Mouse (Mus musculus) olfactory bulb, adult 2 months (tissue): ENCODE measurements around the gene Itga6. TPM values are rescaled to one million over a fixed set of nuclear protein-coding genes. Genes with fewer than 3 reads are reported as not detected.
"Not testable (repeated sequence)": the region's sequence is repeated elsewhere in the genome, so short reads cannot be mapped to it uniquely, and the experiment has no call there.

Experiments
- H3K27ac ChIP-seq: fragments of 200-500 bp; 2 replicates; pipeline ENCODE4 v1.5.1; 2012; ENCODE audit warnings: low read depth, low read length; ENCODE audit not compliant: insufficient read depth
- H3K4me1 ChIP-seq: fragments of 200-500 bp; 2 replicates; pipeline ENCODE4 v1.6.1; 2012; ENCODE audit warnings: low read length; ENCODE audit not compliant: control insufficient read depth, insufficient read depth
- H3K4me3 ChIP-seq: fragments of 200-500 bp; 2 replicates; pipeline ENCODE4 v1.5.1; 2012; ENCODE audit warnings: mild to moderate bottlenecking, low read depth, low read length, moderate library complexity; ENCODE audit not compliant: insufficient read depth
- CTCF ChIP-seq: fragments of 200-500 bp; IDR thresholded peaks from 2 replicates; pipeline ENCODE4 v1.5.1; 2012; ENCODE audit warnings: low read depth, mild to moderate bottlenecking, low read length, moderate library complexity; ENCODE audit not compliant: insufficient read depth
- POLR2A ChIP-seq: fragments of 200-500 bp; IDR thresholded peaks from 2 replicates; pipeline ENCODE4 v1.6.1; 2012; ENCODE audit warnings: mild to moderate bottlenecking, low read depth, low read length, moderate library complexity; ENCODE audit not compliant: insufficient read depth
- WGBS: fragments of 180-500 bp; shearing (Covaris S2); methylation state at CpG from one replicate; pipeline ENCODE4 v1.1.7; 2018; 5-methylcytosine and 5-hydroxymethylcytosine counted together
- polyA plus RNA-seq: library from polyadenylated mRNA; stranded (reverse); fragments of >200 nt; gene quantifications from 2 replicates; pipeline ENCODE4 v1.2.4, GENCODE M21; 2012; ENCODE audit warnings: low replicate concordance; ENCODE audit not compliant: missing spikeins, insufficient read depth, insufficient read length

Gene Itga6
- polyA plus RNA-seq, 1 experiment = not detected

GRCm38 (mm10) chr2:71714416-71714815 is 31.0 kb upstream of the Itga6 start:
- TF ChIP-seq POLR2A = no peak
- no peak for TF ChIP-seq CTCF
- H3K4me3 ChIP-seq = no peak overlapping the region
- H3K4me1 ChIP-seq = 0 out of 2 replicates have a peak, but pooled peaks cover 3% of the 10 kb centered on the region
- H3K27ac ChIP-seq = no peak overlapping the region
- 94% methylated on average over 5 of the region's 5 CpGs for WGBS

- TF ChIP-seq POLR2A (no peak), CTCF (no peak)
- WGBS = 73% methylated on average over 9 of the region's 9 CpGs
- H3K4me1 ChIP-seq = 0 out of 2 replicates have a peak, but pooled peaks cover 7% of the 10 kb centered on the region
- H3K27ac ChIP-seq = no peak overlapping the region
- no peak overlapping the region for H3K4me3 ChIP-seq
These were observed 26.4 kb upstream of the Itga6 start for GRCm38 (mm10) chr2:71719005-71719386.

- Histone ChIP-seq H3K4me3 (no peak overlapping the region), H3K4me1 (0 out of 2 replicates have a peak, but pooled peaks cover 7% of the 10 kb centered on the region), H3K27ac (no peak overlapping the region)
- WGBS = 62% methylated on average over 5 of the region's 5 CpGs
- TF ChIP-seq CTCF = no peak
These were observed 25.9 kb upstream of the Itga6 start for GRCm38 (mm10) chr2:71719387-71720034.

GRCm38 (mm10) chr2:71720556-71720955 is 24.9 kb upstream of the Itga6 start:
- H3K4me3 ChIP-seq, H3K4me1 ChIP-seq, H3K27ac ChIP-seq: not testable (repeated sequence)
- 76% methylated on average over 2 of the region's 2 CpGs for WGBS

GRCm38 (mm10) chr2:71722913-71723312 is 22.5 kb upstream of the Itga6 start:
- Histone ChIP-seq H3K4me1 (0 out of 2 replicates have a peak, but pooled peaks cover 7% of the 10 kb centered on the region), H3K27ac (no peak overlapping the region), H3K4me3 (no peak overlapping the region)
- WGBS = 93% methylated on average over 5 of the region's 5 CpGs
- TF ChIP-seq POLR2A (no peak), CTCF (no peak)

- Histone ChIP-seq H3K4me1 (0 out of 2 replicates have a peak, but pooled peaks cover 7% of the 10 kb centered on the region), H3K27ac (no peak overlapping the region), H3K4me3 (no peak overlapping the region)
- TF ChIP-seq CTCF (no peak), POLR2A (no peak)
- WGBS = 85% methylated on average over 3 of the region's 3 CpGs
These were observed 21.8 kb upstream of the Itga6 start for GRCm38 (mm10) chr2:71723623-71724022.

GRCm38 (mm10) chr2:71724028-71724427 is 21.4 kb upstream of the Itga6 start:
- Histone ChIP-seq H3K4me1 (0 out of 2 replicates have a peak, but pooled peaks cover 7% of the 10 kb centered on the region), H3K27ac (no peak overlapping the region), H3K4me3 (no peak overlapping the region)
- 63% methylated on average over 6 of the region's 6 CpGs for WGBS
- TF ChIP-seq CTCF (no peak), POLR2A (no peak)

GRCm38 (mm10) chr2:71725446-71725845 is 20.0 kb upstream of the Itga6 start:
- Histone ChIP-seq H3K4me3 (no peak overlapping the region), H3K27ac (no peak overlapping the region), H3K4me1 (no peaks in the 10 kb centered on the region)
- WGBS = 97% methylated on average over 1 of the region's 1 CpGs
- TF ChIP-seq CTCF (no peak), POLR2A (no peak)

GRCm38 (mm10) chr2:71726883-71727676 is 18.3 kb upstream of the Itga6 start:
- no peak for TF ChIP-seq CTCF
- TF ChIP-seq POLR2A = no peak
- H3K4me1 ChIP-seq = peaks cover 2% of the 10 kb centered on the region; the same call in 1 of the 2 replicates
- H3K27ac ChIP-seq = no peak overlapping the region
- 96% methylated on average over 7 of the region's 7 CpGs for WGBS
- H3K4me3 ChIP-seq = no peak overlapping the region
